Comparison of ENCODE assay signal across 23 mouse cellular contexts in the genomic region with DNA sequence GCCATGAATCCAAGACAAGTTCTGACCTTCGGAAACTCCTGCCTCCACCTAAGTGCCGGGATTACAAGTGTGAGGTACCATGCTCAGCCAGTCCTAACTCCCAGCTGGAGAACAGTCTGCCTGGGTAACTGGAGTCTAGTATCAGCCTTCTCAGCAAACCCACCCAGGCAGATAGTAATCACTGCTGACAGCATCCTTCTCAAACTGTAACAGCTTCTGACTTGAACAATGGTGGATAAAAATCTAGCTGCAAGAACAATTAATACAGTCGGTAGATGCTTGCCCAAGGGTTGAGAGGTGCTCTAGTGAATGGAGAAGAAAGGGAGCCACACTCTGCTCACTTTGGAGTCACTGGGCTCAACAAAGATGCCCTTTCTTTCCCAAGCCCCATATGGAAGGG. TPM values are rescaled to one million over a fixed set of nuclear protein-coding genes. Genes with fewer than 3 reads are reported as not detected.
DNase-seq lines count a peak whose midpoint lies in the region; ATAC-seq and TF ChIP-seq lines count a peak whose summit lies in the region.
"Had no signal": no experiment of that assay in that cellular context is flagged by ENCODE, and none has a peak within 500 bp of the region (broad histone marks: within the 10 kb centered on the region; RNA-seq: fewer than 3 reads in every experiment).

No protein-coding gene starts in this region.

- DNase-seq in liver, result no peak
- peak; percentile 30 for DNase-seq in Muller cell, postnatal 12 days (ENCODE audit: inconsistent ontology term)
- peak; percentile 72 for DNase-seq in retina, embryonic 14.5 days (ENCODE audit: low spot score)
- peak; percentile 75 for DNase-seq in retina, postnatal 1 day
- DNase-seq in thymus, adult 2 months, result no peak
- no peak for DNase-seq in spleen, postnatal 14 days (ENCODE audit: low spot score in 2 of 2)
- DNase-seq: adrenal gland, adult 2 months; adrenal gland, adult 8-10 months; adrenal gland, postnatal 10 days; adrenal gland, postnatal 14 days; adrenal gland, postnatal 25 days; adrenal gland, postnatal 36 days; B cell, adult 2 months; cerebellum, adult 11 months; cerebellum, adult 11-12 months; cerebellum, adult 18-20 months had no signal

- no peaks in the 10 kb centered on the region for H3K36me3 ChIP-seq in liver, embryonic 15.5 days (replicated peaks)
- no peaks in the 10 kb centered on the region for H3K36me3 ChIP-seq in thymus, adult 2 months (ENCODE audit: control insufficient read depth, insufficient read depth, low read length)
- no peaks in the 10 kb centered on the region for H3K36me3 ChIP-seq in kidney, embryonic 15.5 days
- H3K36me3 ChIP-seq: G1E had no signal

- 0 out of 2 replicates have a peak overlapping the region, but pooled peaks have one; percentile 29 for H3K27ac ChIP-seq in liver, embryonic 15.5 days (replicated peaks)
- no peak overlapping the region for H3K27ac ChIP-seq in thymus, adult 2 months (ENCODE audit: control insufficient read depth, insufficient read depth, low read length)
- H3K27ac ChIP-seq in kidney, embryonic 15.5 days, result no peak overlapping the region

- H3K4me2 ChIP-seq in liver, embryonic 15.5 days, result no peak overlapping the region
- H3K4me2 ChIP-seq in kidney, embryonic 15.5 days, result no peak overlapping the region

- 77% methylated on average over 3 of the region's 3 CpGs for WGBS in liver, embryonic 15.5 days (ENCODE audit: insufficient replicate concordance)
- 95% methylated on average over 3 of the region's 3 CpGs for WGBS in thymus, adult 2 months
- WGBS in kidney, embryonic 15.5 days, result 82% methylated on average over 3 of the region's 3 CpGs

- peaks cover 34% of the 10 kb centered on the region for H3K4me1 ChIP-seq in liver, embryonic 15.5 days (replicated peaks)
- H3K4me1 ChIP-seq in thymus, adult 2 months (replicated peaks; ENCODE audit: control insufficient read depth, insufficient read depth, low read length), result peaks cover 4% of the 10 kb centered on the region; the same call in 1 of the 2 replicates
- no peaks in the 10 kb centered on the region for H3K4me1 ChIP-seq in kidney, embryonic 15.5 days

- 0 out of 2 replicates have a peak, but pooled peaks cover 4% of the 10 kb centered on the region for H3K27me3 ChIP-seq in liver, embryonic 15.5 days
- H3K27me3 ChIP-seq in thymus, adult 2 months (ENCODE audit: control insufficient read depth, insufficient read depth, low read length), result no peaks in the 10 kb centered on the region
- no peaks in the 10 kb centered on the region for H3K27me3 ChIP-seq in kidney, embryonic 15.5 days
- H3K27me3 ChIP-seq: CH12.LX, Patski had no signal

- ATAC-seq in liver, embryonic 15.5 days (ENCODE audit: insufficient read depth), result no peak
- ATAC-seq in kidney, embryonic 15.5 days (replicated peaks; ENCODE audit: low FRiP score), result no peak
- ATAC-seq: activated CD4-positive, CD25-positive, alpha-beta regulatory T cell, adult 4 months; CD4-positive, CD25-positive, alpha-beta regulatory T cell, adult 4 months; Patski had no signal

- no peaks in the 10 kb centered on the region for H3K9me3 ChIP-seq in liver, embryonic 15.5 days (replicated peaks)
- no peaks in the 10 kb centered on the region for H3K9me3 ChIP-seq in kidney, embryonic 15.5 days (replicated peaks)
- H3K9me3 ChIP-seq: G1E had no signal

- no peak overlapping the region for H3K4me3 ChIP-seq in liver, embryonic 15.5 days (replicated peaks)
- H3K4me3 ChIP-seq in thymus, adult 2 months (ENCODE audit: control insufficient read depth, insufficient read depth, low read length), result no peak overlapping the region
- H3K4me3 ChIP-seq in kidney, embryonic 15.5 days (replicated peaks), result no peak overlapping the region

- no peak overlapping the region for H3K9ac ChIP-seq in liver, embryonic 15.5 days
- H3K9ac ChIP-seq in kidney, embryonic 15.5 days, result no peak overlapping the region

- TF ChIP-seq POLR2A in thymus, adult 2 months (IDR thresholded peaks at IDR 0.05; ENCODE audit: control insufficient read depth, extremely low read depth, insufficient read depth, low read length, poor library complexity), result no peak

- no peak for TF ChIP-seq CTCF in thymus, adult 2 months (IDR thresholded peaks at IDR 0.05; ENCODE audit: borderline replicate concordance, control insufficient read depth, extremely low read depth, insufficient read depth, low read length, poor library complexity)

RNA-seq across cellular contexts. Expression of a gene that starts 13.3 kb away (rescaled TPM):
- polyA plus RNA-seq in liver, embryonic 15.5 days (2015; fragmentation: Nextera tagmentation; extraction: Ambion mirVana), result 24.7 and 25.5 TPM in 2 replicates
- polyA plus RNA-seq in thymus, adult 2 months (2012; rRNA removed), result 8.5 and 9.3 TPM in 2 replicates
- polyA plus RNA-seq in kidney, embryonic 15.5 days (2015; fragmentation: Nextera tagmentation; extraction: Ambion mirVana), result 106 and 109 TPM in 2 replicates

RNA-seq across cellular contexts. Expression of a gene that starts 24.4 kb away (rescaled TPM):
- polyA plus RNA-seq in liver, embryonic 15.5 days (2015; fragmentation: Nextera tagmentation; extraction: Ambion mirVana), result 28.0 and 32.8 TPM in 2 replicates
- polyA plus RNA-seq in thymus, adult 2 months (2012; rRNA removed), result 3.0 and 3.9 TPM in 2 replicates
- polyA plus RNA-seq in kidney, embryonic 15.5 days (2015; fragmentation: Nextera tagmentation; extraction: Ambion mirVana), result 67.1 and 73.9 TPM in 2 replicates

RNA-seq across cellular contexts. Expression of a gene that starts 30.8 kb away (rescaled TPM):
- 40.8 and 41.9 TPM in 2 replicates for polyA plus RNA-seq in liver, embryonic 15.5 days (2015; fragmentation: Nextera tagmentation; extraction: Ambion mirVana)
- polyA plus RNA-seq in thymus, adult 2 months (2012; rRNA removed), result 10.0 and 11.4 TPM in 2 replicates
- polyA plus RNA-seq in kidney, embryonic 15.5 days (2015; fragmentation: Nextera tagmentation; extraction: Ambion mirVana), result 64.6 and 65.5 TPM in 2 replicates

Comparison
In these comparisons a context has a peak if more than half of its experiments do, and no peak if none do; other contexts are left out.
1. DNase-seq: peak in Muller cell, postnatal 12 days (single experiment), retina, embryonic 14.5 days (single experiment) and retina, postnatal 1 day (single experiment); none in liver (single experiment), thymus, adult 2 months (single experiment) and spleen, postnatal 14 days (0 of 2).